Mouse (Mus musculus) left cerebral cortex, postnatal 4 days (tissue): Measurements from ENCODE around the gene Ublcp1. TPM values are rescaled to one million over a fixed set of nuclear protein-coding genes. Genes with fewer than 3 reads are reported as not detected.

Experiments used
- DNase-seq: peaks from one replicate; pipeline ENCODE4 v3.0.0-alpha.2; 2022
- intact Hi-C: fragments of 180-260 bp; cut with DNase I; formaldehyde crosslinking; loops from one replicate; pipeline ENCODE4 v1.15.1; 2025
- total RNA-seq, 2 experiments: library from RNA; stranded (reverse); gene quantifications; 2 replicates each; pipeline ENCODE4 v1.2.3; 2021

Ublcp1 gene
- total RNA-seq: 10 to 100 TPM; 34.9 to 37.9 TPM

- intact Hi-C loops: loop anchor here (5.0 kb wide), 1 partner anchor 47 kb away; the partner anchor contains the start of gene Rnf145
- peak; percentile 95 for DNase-seq
Measured at GRCm38 (mm10) chr11:44470432-44471336, at the start of gene Ublcp1. Gene Ublcp1 (minus strand): TSS chr11:44470498.

- intact Hi-C loops: loop anchor here (5.0 kb wide), 1 partner anchor 47 kb away; the partner anchor contains the start of gene Ublcp1
- DNase-seq: peak; percentile 59
Measured at GRCm38 (mm10) chr11:44519096-44519949, 49.0 kb upstream of the Ublcp1 start.

DNA sequence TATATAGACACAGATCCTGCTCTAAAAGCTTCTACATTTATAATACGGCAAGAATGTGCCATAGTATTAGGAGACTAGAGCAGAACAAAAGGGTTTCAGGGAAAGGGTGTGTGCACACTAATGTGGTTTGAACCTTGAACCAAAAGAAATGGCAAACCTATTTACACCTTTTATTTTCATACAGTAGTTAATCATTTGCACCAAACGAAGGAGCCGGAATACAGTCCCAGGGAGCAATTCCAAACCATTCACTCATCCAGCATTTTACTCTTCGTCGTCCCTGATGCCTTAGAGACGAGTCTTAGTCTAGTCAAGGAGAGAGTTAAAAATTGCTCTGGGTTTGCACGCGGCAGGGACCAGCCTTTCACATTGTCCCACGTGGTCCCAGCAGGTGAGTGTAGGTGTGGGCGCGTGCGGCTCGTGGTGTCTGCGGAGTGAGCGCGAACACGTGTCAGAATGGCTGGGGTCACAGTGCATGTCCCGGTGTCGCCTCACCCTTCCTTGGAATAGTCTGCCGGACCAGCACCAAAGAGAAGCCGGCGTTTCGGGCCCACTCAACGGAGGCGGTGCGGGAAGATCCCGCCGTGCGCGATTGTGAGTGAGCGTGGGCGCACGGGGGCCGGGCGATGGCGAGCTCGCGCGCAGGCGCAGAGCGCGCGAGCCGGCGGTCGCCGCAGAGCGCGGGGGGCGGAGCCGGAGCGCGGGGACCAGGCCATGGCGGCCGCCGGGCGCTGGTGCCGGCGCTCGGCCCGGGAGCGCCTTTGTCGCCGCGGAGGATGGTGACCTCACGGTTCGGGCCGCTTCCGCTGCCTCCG, 48.2 kb upstream of the Ublcp1 start, which contains the start of gene Rnf145:
Rnf145 (plus strand) TSS at position 684 of the 815 bp plus-strand sequence.
- intact Hi-C loops: loop anchor here (5.0 kb wide), 1 partner anchor 46 kb away; the partner anchor contains the start of gene Ublcp1
- DNase-seq: peak; percentile 69

- intact Hi-C loops: loop anchor here (5.0 kb wide), 1 partner anchor 45 kb away; the partner anchor contains the start of gene Ublcp1
Measured at GRCm38 (mm10) chr11:44517561-44518280, 47.4 kb upstream of the Ublcp1 start.

GRCm38 (mm10) chr11:44516362-44516761, 46.1 kb upstream of the Ublcp1 start:
- intact Hi-C loops: loop anchor here (5.0 kb wide), 1 partner anchor 44 kb away; the partner anchor contains the start of gene Ublcp1
- DNase-seq: no peak

More at GRCm38 (mm10) chr11:44517561-44518280, 47.4 kb upstream of the Ublcp1 start:
- no peak for DNase-seq

DNA sequence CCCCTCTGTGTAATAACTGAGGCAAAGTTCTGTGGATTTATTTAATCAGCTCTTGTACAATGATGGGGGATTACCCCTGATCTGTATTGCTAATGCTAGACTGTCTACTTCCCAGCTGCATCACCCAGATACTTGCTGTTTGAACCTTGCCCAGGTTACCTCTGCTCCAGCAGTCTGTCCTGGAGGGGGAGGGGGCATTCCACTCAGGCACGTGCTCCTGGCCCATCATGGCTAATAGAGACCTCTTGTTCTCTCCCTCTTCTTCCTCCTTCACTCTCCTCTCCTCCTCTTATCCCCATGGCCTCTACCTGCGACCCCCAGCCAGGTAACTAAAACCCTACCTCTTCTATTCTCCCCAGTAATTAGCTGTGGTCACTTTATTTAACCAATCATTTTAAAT, 44.4 kb upstream of the Ublcp1 start:
- no peak for DNase-seq
- intact Hi-C loops: loop anchor here (5.0 kb wide), 1 partner anchor 42 kb away; the partner anchor contains the start of gene Ublcp1

DNA sequence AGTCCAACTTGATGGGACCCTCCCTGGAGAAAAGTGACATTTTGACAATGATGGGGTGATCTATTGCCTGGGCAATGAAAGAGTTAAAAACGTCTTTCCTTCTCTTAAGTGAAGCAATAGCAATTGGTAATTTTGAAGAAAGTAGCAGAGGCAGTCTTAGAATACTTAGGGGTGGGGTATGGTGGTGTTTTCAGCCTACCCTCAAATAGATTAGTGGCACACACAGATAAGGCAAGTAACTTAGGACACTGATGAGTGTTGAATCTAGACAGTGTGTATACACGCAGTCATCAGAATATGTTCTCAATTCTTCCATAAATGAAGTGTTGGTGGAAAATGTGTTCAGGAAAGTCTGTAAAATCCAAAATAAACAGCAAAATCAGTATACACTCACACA, 42.7 kb upstream of the Ublcp1 start:
- intact Hi-C loops: no loop called here
- DNase-seq: no peak

DNA sequence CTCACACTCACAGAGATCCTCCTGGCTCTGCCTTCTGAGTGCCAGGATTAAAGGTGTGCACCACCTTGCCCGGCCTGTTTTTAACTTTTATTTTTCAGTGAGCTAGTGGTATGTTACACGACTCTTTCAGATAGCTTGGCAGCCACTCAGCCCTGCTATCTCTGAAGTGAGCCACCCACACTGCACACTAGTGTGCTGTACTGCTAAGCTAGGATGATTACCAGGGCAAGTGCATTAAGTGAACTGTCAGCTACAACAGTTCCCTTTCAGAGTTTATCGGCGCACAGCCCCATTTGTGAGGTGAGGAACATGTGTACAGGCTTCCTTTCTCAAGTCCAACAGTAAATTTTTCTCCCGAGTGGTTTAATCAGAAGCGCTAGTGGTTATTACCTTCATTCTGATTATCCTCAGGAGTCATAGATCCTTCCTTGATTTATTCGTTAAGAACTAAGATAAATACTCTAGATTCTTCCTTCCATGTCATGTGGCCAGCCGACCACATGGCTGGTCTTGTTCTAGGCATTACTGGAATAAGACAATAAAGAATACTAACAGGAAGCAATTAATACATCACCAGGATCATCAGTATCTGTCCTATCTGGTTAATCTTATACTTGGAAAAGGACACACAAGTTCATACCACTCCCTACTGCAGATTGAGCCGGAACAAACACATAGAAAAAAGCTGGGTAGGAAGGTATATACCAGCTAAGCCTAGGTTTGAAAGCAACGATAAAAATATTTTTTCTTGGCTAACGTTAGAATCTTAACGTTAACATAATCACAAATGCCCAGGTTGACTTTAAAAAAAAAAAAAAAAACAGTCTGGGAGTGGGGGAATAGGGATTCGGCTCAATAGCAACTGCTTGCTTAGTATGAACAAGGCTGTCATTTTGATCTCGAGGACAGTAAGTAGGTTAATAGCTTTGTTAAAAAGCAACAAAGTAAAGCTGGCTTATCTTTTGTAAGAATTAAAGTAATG, 42.0 kb upstream of the Ublcp1 start:
- DNase-seq: no peak
- intact Hi-C loops: no loop called here

GRCm38 (mm10) chr11:44510371-44510770, 40.1 kb upstream of the Ublcp1 start:
- intact Hi-C loops: no loop called here
- no peak for DNase-seq

GRCm38 (mm10) chr11:44509906-44510305, 39.6 kb upstream of the Ublcp1 start:
- no peak for DNase-seq
- intact Hi-C loops: no loop called here

DNA sequence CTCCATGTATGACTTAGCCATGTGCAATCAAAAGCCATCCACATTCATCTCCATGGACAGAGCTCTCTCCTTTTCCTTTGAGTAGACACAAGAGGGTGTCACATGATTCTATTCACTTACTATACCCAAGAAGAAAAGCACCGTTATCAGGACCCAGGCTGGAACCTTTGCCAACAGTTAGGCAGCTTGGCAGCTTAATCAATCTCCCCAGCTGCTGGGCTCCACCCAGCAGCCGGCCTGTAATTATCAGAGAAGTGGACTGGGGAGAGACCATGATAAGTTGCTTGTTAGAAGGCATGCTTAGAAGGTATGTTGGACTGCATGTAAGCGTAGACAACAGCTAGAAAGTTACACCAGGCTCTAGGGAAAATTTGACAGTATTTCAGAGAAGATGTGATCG, 38.6 kb upstream of the Ublcp1 start:
- intact Hi-C loops: no loop called here
- no peak for DNase-seq

DNA sequence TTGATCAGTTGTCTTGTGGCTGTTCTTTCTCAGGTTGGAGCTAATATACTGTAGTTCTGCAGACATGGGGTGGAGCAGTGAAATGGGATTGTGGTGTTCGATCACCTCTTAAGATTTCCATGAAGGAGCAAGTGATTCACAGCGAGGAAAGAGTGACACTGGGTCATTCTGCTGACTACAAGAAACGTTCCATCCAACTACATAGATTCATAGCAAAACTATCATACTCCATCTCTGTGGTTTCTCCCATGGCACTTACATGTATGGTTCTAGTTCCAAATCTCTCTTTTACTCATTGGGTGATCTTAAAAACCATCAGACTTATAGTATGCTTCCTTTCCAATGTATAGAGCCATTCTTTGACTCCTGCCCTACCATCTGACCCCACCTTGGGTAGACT, 34.5 kb upstream of the Ublcp1 start:
- intact Hi-C loops: no loop called here
- DNase-seq: no peak

- DNase-seq: no peak
- intact Hi-C loops: no loop called here
Measured at GRCm38 (mm10) chr11:44504146-44504545, 33.8 kb upstream of the Ublcp1 start.

DNA sequence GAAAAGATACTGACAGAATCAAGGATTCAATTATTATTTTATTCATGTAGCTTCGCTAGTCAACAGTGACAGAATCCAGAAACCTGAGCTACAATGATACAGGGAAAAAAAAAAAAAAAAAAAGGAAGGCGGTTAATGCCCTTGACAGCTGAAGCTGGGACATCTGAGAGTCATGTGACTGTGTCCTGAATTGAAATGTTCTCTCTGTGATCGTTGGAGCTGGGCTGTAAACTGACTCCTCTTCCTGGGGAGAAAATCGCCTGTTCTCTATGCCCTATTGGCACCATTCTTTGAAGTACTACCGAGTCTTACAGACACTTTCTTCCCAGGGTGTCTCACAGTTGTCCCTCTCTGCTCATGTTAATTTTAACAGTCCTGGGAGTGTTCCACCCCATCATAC, 32.6 kb upstream of the Ublcp1 start:
- no peak for DNase-seq
- intact Hi-C loops: no loop called here

DNA sequence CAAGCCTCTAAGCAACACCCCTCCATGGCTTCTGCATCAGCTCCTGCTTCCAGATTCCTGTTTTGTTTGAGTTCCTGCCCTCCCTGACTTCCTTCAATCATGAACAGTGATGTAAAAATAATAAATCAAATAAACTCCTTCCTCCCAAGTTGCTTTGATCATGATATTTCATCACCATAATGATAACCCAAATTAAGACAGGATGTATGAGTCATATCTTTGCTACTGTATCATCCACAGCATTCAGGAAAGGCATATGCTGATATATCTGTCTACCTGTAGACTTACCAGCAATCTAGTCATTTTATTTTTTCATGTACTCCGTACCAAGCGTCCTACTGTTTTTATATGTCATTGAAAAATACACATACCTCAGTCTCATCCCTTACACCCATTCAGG, 31.2 kb upstream of the Ublcp1 start:
- intact Hi-C loops: no loop called here
- no peak for DNase-seq

DNA sequence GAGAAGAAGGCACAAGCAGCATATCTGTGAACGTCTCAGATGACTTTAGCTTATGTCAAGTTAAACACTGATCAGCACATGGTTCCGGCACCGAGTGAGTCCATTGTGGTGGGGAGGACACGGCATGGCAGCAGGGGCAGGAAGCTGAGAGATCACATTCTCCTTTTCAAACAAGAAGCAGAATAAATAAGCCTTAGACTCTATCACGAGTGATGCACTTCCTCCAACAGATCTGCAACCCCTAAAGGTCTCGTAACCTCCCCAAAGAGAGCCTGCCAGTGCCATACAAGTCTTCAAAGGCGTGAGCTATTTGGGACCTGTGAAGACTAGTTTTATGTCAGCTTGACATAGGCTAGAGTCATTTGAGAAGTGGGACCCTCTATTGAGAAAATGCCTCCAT, 30.7 kb upstream of the Ublcp1 start:
- intact Hi-C loops: no loop called here
- DNase-seq: no peak

GRCm38 (mm10) chr11:44498412-44499272, 28.3 kb upstream of the Ublcp1 start:
- no peak for DNase-seq
- intact Hi-C loops: no loop called here
